Mouse (Mus musculus): ENCODE measurements at regions not wholly inside any gene's neighbourhood (a gene's known extent, or its start where the extent isn't known, plus 50 kb on each side); places are given as distances from the start of the nearest gene placed in this dataset.

GRCm38 (mm10) chr4:89001470-89001869 lies 121.5 kb upstream of the Ifne start:
- H3K27ac ChIP-seq (ENCODE audit: insufficient read depth, low read depth) = no peak overlapping the region
- no peak overlapping the region for H3K4me3 ChIP-seq (replicated peaks in 1 of 3; ENCODE audit: low read depth in 2 of 3, low read length in 2 of 3, poor library complexity in 1 of 3)
- no peak overlapping the region for H3K9ac ChIP-seq (ENCODE audit: insufficient read depth, low read depth)
- in situ Hi-C loops (cut with MboI; ENCODE audit: low pct_ligation_motif_present, low pct_unique_long_range_greater_than_20kb, low sequenced_read_pairs) = no loop called here
- H3K4me2 ChIP-seq (ENCODE audit: insufficient read depth, low read depth, poor library complexity, severe bottlenecking) = no peak overlapping the region
- DNase-seq (ENCODE audit: extremely low read depth) = no peak
- H3K4me1 ChIP-seq (ENCODE audit: control insufficient read depth in 1 of 2, insufficient read depth in 2 of 2) = peaks cover 0 to 24% of the 10 kb centered on the region in 2 experiments; a peak in 2 of 4 replicates
- H3K36me3 ChIP-seq (replicated peaks in 1 of 2; ENCODE audit: control insufficient read depth in 1 of 2, insufficient read depth in 1 of 2, low read length in 1 of 2) = no peaks in the 10 kb centered on the region
- no peaks in the 10 kb centered on the region for H3K27me3 ChIP-seq (replicated peaks)
- no peaks in the 10 kb centered on the region for H3K9me3 ChIP-seq (replicated peaks; ENCODE audit: low read length)
- dilution Hi-C loops (cut with MboI; ENCODE audit: extremely low pct_ligation_motif_present, extremely low pct_unique_long_range_greater_than_20kb, low sequenced_read_pairs) = no loop called here
- TF ChIP-seq ETS1 (conservative IDR thresholded peaks at IDR 0.05; ENCODE audit: low read depth, low read length) = no peak
- no peak for TF ChIP-seq USF1 (IDR thresholded peaks at IDR 0.05; ENCODE audit: low read depth, low read length)
- TF ChIP-seq JUND (conservative IDR thresholded peaks at IDR 0.05; ENCODE audit: low read depth, low read length) = no peak
- TF ChIP-seq RCOR1 (conservative IDR thresholded peaks at IDR 0.05; ENCODE audit: low read depth, low read length) = no peak
- TF ChIP-seq RAD21 (IDR thresholded peaks at IDR 0.05; ENCODE audit: low read depth, low read length) = no peak
- TF ChIP-seq UBTF (IDR thresholded peaks at IDR 0.05; ENCODE audit: low read depth, low read length) = no peak
- TF ChIP-seq MXI1 (IDR thresholded peaks at IDR 0.05; ENCODE audit: low read depth, low read length) = no peak
- TF ChIP-seq SMC3 (IDR thresholded peaks at IDR 0.05; ENCODE audit: low read depth, low read length) = no peak
- no peak for TF ChIP-seq POLR2A (IDR thresholded peaks at IDR 0.05; ENCODE audit: low read depth, low read length)
- no peak for TF ChIP-seq IRF4 (IDR thresholded peaks at IDR 0.05; ENCODE audit: low read depth, low read length)
- TF ChIP-seq SIN3A (IDR thresholded peaks at IDR 0.05; ENCODE audit: low read length) = no peak
- H3K79me2 ChIP-seq (replicated peaks; ENCODE audit: control insufficient read depth, extremely low read depth, insufficient read depth, poor library complexity, severe bottlenecking) = no peaks in the 10 kb centered on the region

GRCm38 (mm10) chr4:89000855-89001254 lies 120.9 kb upstream of the Ifne start:
- H3K36me3 ChIP-seq (replicated peaks in 1 of 2; ENCODE audit: control insufficient read depth in 1 of 2, insufficient read depth in 1 of 2, low read length in 1 of 2) = no peaks in the 10 kb centered on the region
- no peak overlapping the region for H3K27ac ChIP-seq (ENCODE audit: insufficient read depth, low read depth)
- H3K9ac ChIP-seq (ENCODE audit: insufficient read depth, low read depth) = no peak overlapping the region
- no peaks in the 10 kb centered on the region for H3K79me2 ChIP-seq (replicated peaks; ENCODE audit: control insufficient read depth, extremely low read depth, insufficient read depth, poor library complexity, severe bottlenecking)
- peaks cover 0 to 24% of the 10 kb centered on the region in 2 experiments; a peak in 2 of 4 replicates for H3K4me1 ChIP-seq (ENCODE audit: control insufficient read depth in 1 of 2, insufficient read depth in 2 of 2)
- no peaks in the 10 kb centered on the region for H3K27me3 ChIP-seq (replicated peaks)
- TF ChIP-seq CTCF (conservative IDR thresholded peaks at IDR 0.05 in 1 of 2, IDR thresholded peaks at IDR 0.05 in 1 of 2; ENCODE audit: low read depth in 2 of 2, low read length in 2 of 2) = no peak
- no peak for TF ChIP-seq TBP (conservative IDR thresholded peaks at IDR 0.05; ENCODE audit: low read depth, low read length)
- TF ChIP-seq CHD2 (IDR thresholded peaks at IDR 0.05; ENCODE audit: low read length) = no peak
- no peak for TF ChIP-seq TCF12 (IDR thresholded peaks at IDR 0.05; ENCODE audit: low read depth, low read length)
- TF ChIP-seq KAT2A (IDR thresholded peaks at IDR 0.05; ENCODE audit: insufficient replicate concordance, low read length) = no peak
- TF ChIP-seq RCOR1 (conservative IDR thresholded peaks at IDR 0.05; ENCODE audit: low read depth, low read length) = no peak
- TF ChIP-seq NRF1 (IDR thresholded peaks at IDR 0.05; ENCODE audit: low read depth, low read length) = no peak
- TF ChIP-seq UBTF (IDR thresholded peaks at IDR 0.05; ENCODE audit: low read depth, low read length) = no peak
- no peak for TF ChIP-seq MAX (IDR thresholded peaks at IDR 0.05; ENCODE audit: low read length)
- TF ChIP-seq POLR2A (IDR thresholded peaks at IDR 0.05; ENCODE audit: low read depth, low read length) = no peak
- TF ChIP-seq GABPA (IDR thresholded peaks at IDR 0.05; ENCODE audit: insufficient replicate concordance, low read depth, low read length) = no peak
- no peak for TF ChIP-seq EP300 (IDR thresholded peaks at IDR 0.05; ENCODE audit: low read length)
- no peak for TF ChIP-seq ZNF384 (IDR thresholded peaks at IDR 0.05; ENCODE audit: low read depth, low read length)
- TF ChIP-seq ELF1 (IDR thresholded peaks at IDR 0.05; ENCODE audit: low read depth, low read length) = no peak
- H3K4me2 ChIP-seq (ENCODE audit: insufficient read depth, low read depth, poor library complexity, severe bottlenecking) = no peak overlapping the region
- in situ Hi-C loops (cut with MboI; ENCODE audit: low pct_ligation_motif_present, low pct_unique_long_range_greater_than_20kb, low sequenced_read_pairs) (no loop called here), dilution Hi-C loops (cut with MboI; ENCODE audit: extremely low pct_ligation_motif_present, extremely low pct_unique_long_range_greater_than_20kb, low sequenced_read_pairs) (no loop called here)
- H3K9me3 ChIP-seq (replicated peaks; ENCODE audit: low read length) = no peaks in the 10 kb centered on the region
- no peak overlapping the region for H3K4me3 ChIP-seq (replicated peaks in 1 of 3; ENCODE audit: low read depth in 2 of 3, low read length in 2 of 3, poor library complexity in 1 of 3)
- DNase-seq (ENCODE audit: extremely low read depth) = no peak
